Mouse (Mus musculus) cerebellum, postnatal 14 days (tissue): ENCODE measurements at regions not wholly inside any gene's neighbourhood (a gene's known extent, or its start where the extent isn't known, plus 50 kb on each side); places are given as distances from the start of the nearest gene placed in this dataset.

Source experiments
- DNase-seq, 2 experiments: peaks; one replicate each; pipeline ENCODE4 v3.0.0; 2021; ENCODE audit warnings: mixed read lengths in 2 of 2

DNA sequence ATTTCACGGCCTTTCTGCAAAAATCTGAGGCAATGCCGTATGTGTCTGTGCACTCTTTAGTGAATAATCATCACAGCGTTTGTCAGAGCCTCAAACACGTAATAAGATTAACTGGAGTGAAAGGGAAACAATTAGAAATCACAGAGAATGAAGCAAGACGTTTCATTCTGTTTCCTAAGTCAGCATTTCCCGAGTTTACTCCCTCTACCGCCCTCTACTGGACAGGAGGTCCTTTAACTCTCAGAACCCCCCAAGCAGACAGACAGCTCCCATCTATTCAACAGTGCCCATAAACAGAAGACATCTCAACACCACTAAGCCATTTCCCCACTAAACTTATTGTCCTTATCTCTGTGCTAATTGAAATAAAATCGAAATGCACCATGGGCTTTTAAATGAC, 167.5 kb upstream of the Rnd3 start:
- DNase-seq: no peak

DNA sequence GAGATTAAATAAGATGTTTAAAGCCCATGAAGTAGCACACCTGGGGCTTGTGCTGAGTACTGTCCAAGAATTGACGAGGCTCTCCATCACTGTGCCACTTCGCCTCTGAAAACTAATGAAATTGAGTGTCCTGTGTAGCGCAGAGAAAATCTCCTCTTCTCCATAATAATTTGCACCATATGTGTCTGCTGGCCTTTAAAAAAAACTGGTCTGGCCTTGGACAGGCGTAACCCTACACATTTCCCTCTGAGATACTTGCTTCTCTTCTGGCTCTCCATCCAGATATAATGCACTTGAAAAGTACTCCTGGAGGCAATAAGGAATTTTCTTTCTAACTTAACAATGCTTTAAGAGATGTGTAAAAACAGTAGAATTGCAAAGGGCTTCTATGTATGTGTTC, 164.5 kb upstream of the Rnd3 start:
- no peak for DNase-seq

- DNase-seq: no peak
Observed at GRCm38 (mm10) chr2:51306257-51306656, 157.3 kb upstream of the Rnd3 start.

- peak in 1 of 2 experiments; percentile 13 for DNase-seq
Observed at GRCm38 (mm10) chr2:51305411-51305810, 156.5 kb upstream of the Rnd3 start.

DNA sequence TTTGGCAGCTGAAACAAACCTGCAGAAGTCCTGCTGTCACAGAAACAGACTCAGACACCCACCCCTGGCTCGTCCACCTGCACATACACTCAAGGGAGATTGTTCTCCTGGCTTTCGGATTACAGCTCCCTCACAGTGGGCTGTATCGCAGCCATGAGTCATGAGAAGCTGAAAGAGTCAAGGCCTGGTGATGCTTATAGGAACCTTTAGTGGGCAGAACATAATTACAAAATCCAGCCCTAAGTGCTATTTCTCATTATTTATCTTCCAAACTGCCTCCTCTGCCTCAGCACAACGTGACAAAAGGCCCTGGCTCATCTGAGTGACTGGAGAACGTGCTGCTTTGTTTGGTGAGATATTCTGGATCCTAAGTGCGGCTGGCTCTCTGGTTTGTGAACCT, 155.8 kb upstream of the Rnd3 start:
- DNase-seq: peak in 1 of 2 experiments; percentile 4

DNA sequence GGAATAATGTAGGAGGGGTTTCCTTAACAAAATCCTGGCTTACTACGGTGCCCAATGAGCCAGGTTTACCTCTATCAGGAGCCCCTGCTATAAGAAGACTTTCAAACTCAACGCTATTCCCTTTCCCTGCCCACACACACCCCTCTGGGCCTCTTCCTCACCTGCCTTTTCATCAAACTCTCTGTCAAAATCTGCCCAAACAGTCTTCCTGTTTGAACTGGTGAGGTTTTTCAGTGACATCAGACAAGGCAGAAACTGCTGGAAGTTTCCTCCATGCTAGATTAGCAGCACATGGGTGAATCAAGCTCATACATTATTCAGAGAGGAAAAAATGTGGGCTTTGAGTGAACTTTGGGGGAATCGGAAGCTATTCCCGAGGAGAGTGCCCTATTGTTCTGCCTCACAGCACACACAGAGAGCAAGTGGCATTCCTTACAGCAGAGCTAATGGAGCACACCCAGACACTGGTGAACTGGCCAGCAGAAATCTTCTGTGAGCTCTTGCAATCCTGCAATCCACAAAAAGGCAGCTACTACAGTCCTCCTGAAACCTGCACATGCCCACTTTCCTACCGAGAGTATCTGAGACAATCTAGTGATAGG, 141.8 kb upstream of the Rnd3 start:
- DNase-seq: no peak

- DNase-seq: no peak
Observed at GRCm38 (mm10) chr2:51288678-51289077, 139.8 kb upstream of the Rnd3 start.

DNA sequence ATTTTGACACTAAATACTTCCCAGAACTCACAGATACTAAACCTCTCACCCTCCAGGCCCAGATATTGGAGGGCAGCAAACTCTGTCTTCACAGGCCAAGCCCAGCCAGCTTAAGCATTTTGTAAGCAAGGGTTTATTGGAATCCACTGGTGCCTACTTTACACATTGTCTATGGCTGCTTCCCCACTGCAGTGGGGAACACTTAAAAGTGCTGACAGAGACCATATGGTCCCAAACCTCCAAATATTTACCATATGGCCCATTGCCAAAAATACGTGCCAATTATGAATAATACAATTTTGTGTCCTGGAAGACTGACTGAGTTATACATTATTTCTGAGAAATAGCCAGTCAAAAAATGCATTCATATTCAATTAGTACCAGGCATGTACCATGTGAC, 136.7 kb upstream of the Rnd3 start:
- DNase-seq: no peak

GRCm38 (mm10) chr2:51284781-51285225, 135.9 kb upstream of the Rnd3 start:
- DNase-seq: peak in 1 of 2 experiments; percentile 20

DNA sequence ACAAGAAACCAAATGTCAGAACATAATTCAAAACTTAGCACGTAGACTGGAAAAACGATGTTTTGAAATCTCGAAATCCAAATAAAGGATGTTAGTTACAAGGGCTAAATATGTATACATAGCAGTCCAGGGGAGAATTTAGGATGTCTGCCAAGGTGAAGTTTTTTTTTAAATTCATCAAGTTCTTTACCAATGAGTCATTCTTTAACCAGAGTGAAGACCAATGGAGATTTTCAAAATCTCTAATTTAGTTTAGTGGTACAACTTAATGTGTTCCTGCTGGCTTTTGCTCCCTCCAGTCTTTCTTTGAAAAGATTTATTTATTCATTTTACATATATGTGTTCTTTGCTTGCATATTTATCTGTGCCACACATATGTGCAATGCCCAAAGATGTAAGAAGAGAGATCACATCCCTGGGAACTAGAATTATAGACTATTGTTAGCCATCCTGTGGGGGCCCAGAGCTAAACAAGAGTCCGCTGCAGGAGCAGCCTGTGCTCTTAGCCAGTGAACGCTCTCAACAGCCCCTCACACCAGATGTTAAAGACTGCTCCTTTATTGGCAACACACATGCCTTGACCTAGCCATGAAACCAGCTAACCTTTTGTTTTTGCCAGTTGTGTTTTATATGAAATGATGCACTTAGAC, 130.6 kb upstream of the Rnd3 start:
- DNase-seq: no peak

DNA sequence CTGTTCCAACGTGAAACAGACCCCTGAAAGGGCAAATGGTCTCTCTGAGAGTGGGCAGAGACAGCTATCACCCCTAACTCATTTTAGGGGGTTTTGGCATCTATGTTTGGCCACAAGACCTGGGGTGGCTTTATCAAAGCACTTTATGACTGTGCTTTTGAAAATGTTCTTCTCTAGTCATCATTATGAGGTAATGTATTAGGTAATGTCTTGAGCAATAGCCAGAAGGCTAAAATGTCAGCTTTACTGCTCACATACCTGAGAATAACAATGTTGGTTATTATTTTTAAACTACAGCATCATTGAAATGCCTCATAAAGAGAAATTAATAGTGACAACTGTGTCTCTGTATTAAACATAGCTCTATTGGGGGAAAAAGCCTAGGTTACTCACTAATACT, 129.9 kb upstream of the Rnd3 start:
- DNase-seq: no peak

- DNase-seq: no peak
Observed at GRCm38 (mm10) chr2:51278356-51278755, 129.4 kb upstream of the Rnd3 start.

DNA sequence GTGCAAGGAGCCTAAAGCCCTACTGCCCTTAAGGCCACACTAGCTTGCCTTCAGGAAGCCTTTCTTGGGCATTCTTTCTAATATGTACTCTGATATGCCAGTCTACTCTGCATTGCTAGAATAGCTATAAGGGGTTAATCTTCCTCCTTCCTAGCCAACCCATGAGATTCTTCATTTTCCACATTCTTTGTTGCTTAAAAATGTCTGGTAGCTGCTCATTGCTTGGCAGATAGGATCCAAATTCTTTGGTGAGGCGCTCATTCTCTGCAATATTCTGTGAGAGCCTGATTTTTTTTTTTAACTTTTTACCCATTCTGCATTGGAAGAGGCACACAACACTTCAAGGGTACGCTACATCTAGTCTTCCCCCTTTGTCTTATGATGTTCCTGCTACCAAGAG, 127.7 kb upstream of the Rnd3 start:
- no peak for DNase-seq

GRCm38 (mm10) chr2:51273300-51273699, 124.4 kb upstream of the Rnd3 start:
- no peak for DNase-seq

- no peak for DNase-seq
Observed at GRCm38 (mm10) chr2:51268532-51268931, 119.6 kb upstream of the Rnd3 start.

- no peak for DNase-seq
Observed at GRCm38 (mm10) chr2:51267662-51268061, 118.8 kb upstream of the Rnd3 start.

DNA sequence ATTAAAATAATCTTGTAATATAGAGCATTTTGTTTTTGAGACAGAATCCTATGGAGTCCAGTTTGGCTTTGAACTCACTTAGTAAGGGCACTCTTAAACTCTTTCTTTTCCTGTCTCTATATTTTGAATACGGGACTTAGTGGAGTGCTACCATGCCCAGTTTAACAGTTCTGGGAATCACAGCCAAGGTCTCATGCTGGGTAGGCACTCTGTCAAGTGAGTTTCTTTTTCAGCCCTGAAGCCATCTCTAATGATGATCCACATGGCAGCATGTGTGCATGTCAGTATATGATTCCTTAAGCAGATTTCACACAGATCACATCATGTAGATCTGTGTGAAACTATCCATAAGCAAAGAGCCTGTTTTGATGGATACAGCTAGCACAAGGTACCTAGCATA, 113.6 kb upstream of the Rnd3 start:
- peak; percentile 28 to 60 for DNase-seq

GRCm38 (mm10) chr2:51250798-51251197, 101.9 kb upstream of the Rnd3 start:
- no peak for DNase-seq

GRCm38 (mm10) chr2:51241573-51241972, 92.7 kb upstream of the Rnd3 start:
- DNase-seq: no peak

DNA sequence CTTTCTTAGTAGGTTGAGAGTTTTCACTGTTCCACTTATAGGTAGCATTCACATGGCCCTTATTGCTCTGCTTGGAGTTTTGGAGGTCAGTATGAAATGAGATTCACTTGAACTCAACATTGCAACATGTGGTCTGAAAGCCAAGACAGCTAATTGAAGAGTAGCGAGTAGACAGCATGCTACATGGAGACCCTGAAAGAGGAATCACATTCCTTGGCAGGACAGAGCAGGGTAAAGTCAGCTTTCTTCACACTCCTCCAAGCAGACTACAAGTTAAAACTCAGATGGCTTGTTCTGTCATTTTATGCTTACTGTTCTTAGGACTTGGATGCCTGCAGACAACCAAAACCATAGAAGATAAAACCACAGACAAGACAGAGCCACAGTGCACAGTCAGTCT, 91.1 kb upstream of the Rnd3 start:
- no peak for DNase-seq

- no peak for DNase-seq
Observed at GRCm38 (mm10) chr2:51238992-51239391, 90.1 kb upstream of the Rnd3 start.

DNA sequence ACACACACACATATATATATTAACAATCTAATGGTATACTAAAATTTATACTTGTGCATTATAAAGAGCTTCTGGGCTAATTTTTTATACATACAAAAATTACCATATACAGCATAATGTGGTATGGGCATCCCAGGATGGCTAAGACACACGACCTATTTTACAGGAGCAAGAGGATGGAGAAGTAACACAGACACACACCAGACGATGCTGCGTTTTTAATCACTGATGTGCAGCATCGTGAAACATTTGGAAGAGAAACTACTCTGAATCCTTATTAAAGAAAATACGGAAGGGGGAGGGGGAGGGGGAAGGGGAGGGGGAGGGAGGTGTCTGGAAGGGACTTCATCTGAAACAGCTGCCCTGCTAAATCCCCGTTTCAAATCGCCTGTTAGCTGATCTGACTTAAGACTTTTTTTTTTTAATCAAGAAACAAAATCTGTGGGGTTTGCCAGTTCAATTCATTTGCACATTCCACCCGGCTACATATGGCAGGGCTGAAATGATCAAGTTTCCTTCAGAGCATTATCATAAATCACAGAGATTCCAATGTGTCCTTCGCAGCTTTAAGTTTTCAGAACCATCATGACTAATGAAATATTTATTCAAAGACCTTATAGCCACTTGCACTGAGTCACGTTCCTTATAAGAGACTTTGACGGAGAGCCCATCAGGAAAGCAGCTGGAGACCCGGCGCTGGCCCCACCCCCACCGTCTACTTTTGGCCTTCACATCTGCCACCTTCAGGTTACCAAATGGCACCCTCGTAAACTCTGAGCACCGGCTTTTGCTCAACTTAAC, 89.4 kb upstream of the Rnd3 start:
- DNase-seq: no peak

DNA sequence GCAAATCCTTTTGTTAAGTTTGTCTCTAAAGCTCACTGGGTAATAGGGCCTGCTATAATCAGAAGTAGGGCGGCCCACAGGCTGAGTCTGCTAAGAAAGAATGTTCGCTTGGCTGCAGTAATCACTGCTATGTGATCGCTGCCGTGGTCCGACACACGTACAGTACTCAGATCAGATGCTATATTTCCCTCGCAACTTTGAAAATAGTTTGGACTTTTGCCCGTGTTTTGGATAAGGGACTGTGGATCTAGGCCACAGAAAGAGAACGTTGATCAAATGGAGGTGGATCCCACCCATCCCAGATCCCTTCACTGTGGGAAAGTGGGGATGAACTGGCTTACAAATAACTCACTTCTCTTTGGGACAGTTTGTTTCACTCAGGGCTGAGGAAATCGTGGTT, 88.5 kb upstream of the Rnd3 start:
- DNase-seq: no peak

GRCm38 (mm10) chr2:51236852-51237251, 87.9 kb upstream of the Rnd3 start:
- DNase-seq: no peak
